Comparison of ENCODE assay signal across 22 mouse cellular contexts in genomic region chr13:28526299-28526698, GRCm38 (mm10).
DNase-seq lines count a peak whose midpoint lies in the region; ATAC-seq and TF ChIP-seq lines count a peak whose summit lies in the region.
"Had no signal": no experiment of that assay in that cellular context is flagged by ENCODE, and none has a peak within 500 bp of the region (broad histone marks: within the 10 kb centered on the region; RNA-seq: fewer than 3 reads in every experiment).

No protein-coding gene starts in this region.

- H3K4me1 ChIP-seq in kidney, embryonic 16.5 days (ENCODE audit: insufficient read depth, low read length): peaks cover 16% of the 10 kb centered on the region
- no peaks in the 10 kb centered on the region for H3K4me1 ChIP-seq in cerebellum, adult 2 months (ENCODE audit: control insufficient read depth, insufficient read depth, low read length)
- H3K4me1 ChIP-seq: heart, embryonic 12.5 days; liver, embryonic 15.5 days had no signal

- peaks cover 7% of the 10 kb centered on the region; the same call in 1 of the 2 replicates for H3K36me3 ChIP-seq in kidney, embryonic 16.5 days (ENCODE audit: insufficient read depth, low read length)
- H3K36me3 ChIP-seq: embryonic facial prominence, embryonic 15.5 days; hindbrain, embryonic 15.5 days; liver, embryonic 15.5 days had no signal

- no peak overlapping the region for H3K4me2 ChIP-seq in kidney, embryonic 16.5 days (replicated peaks; ENCODE audit: low read depth, low read length)
- H3K4me2 ChIP-seq: embryonic facial prominence, embryonic 15.5 days; heart, embryonic 12.5 days; hindbrain, embryonic 15.5 days; liver, embryonic 15.5 days had no signal

- H3K27ac ChIP-seq in kidney, embryonic 16.5 days (ENCODE audit: low read length): no peak overlapping the region
- H3K27ac ChIP-seq in cerebellum, adult 2 months (ENCODE audit: insufficient read depth, low read length): no peak overlapping the region
- H3K27ac ChIP-seq: embryonic facial prominence, embryonic 15.5 days; hindbrain, embryonic 15.5 days; liver, embryonic 15.5 days had no signal

- H3K9ac ChIP-seq in kidney, embryonic 16.5 days (replicated peaks; ENCODE audit: low read length): no peak overlapping the region
- H3K9ac ChIP-seq: embryonic facial prominence, embryonic 15.5 days; forebrain, postnatal 0 days; heart, embryonic 12.5 days; hindbrain, embryonic 15.5 days; liver, embryonic 15.5 days had no signal

- TF ChIP-seq CTCF in cerebellum, adult 2 months (IDR thresholded peaks at IDR 0.05; ENCODE audit: borderline replicate concordance, insufficient read depth, low read depth, low read length): no peak

- peak; percentile 37 to 48 for DNase-seq in adrenal gland, postnatal 36 days
- no peak for DNase-seq in adrenal gland, adult 8-10 months
- peak; percentile 8 for DNase-seq in kidney, postnatal 10 days
- peak; percentile 3 for DNase-seq in thymus, postnatal 4 days
- DNase-seq in thymus, postnatal 0 days (ENCODE audit: low spot score): no peak
- DNase-seq in cerebellum, adult 2 months: no peak
- DNase-seq in spleen, postnatal 14 days (ENCODE audit: low spot score in 2 of 2): no peak
- DNase-seq: B cell, adult 2 months; cerebellum, adult 18-20 months; cerebellum, postnatal 36 days; forebrain, postnatal 0 days; heart, postnatal 36 days; kidney, adult 2 months; layer of hippocampus, postnatal 36 days; lung, postnatal 14 days; right cerebral cortex, postnatal 4 days; thymus, postnatal 36 days had no signal

- no peak for ATAC-seq in kidney, embryonic 16.5 days (ENCODE audit: low FRiP score, low TSS enrichment)
- ATAC-seq: forebrain, postnatal 0 days had no signal

- no peak for TF ChIP-seq POLR2A in cerebellum, adult 2 months (IDR thresholded peaks at IDR 0.05; ENCODE audit: borderline replicate concordance, insufficient read depth, low read length)

- WGBS in kidney, embryonic 16.5 days: 97% methylated on average over 1 of the region's 1 CpGs
- 98% methylated on average over 1 of the region's 1 CpGs for WGBS in cerebellum, adult 2 months

- no peaks in the 10 kb centered on the region for H3K27me3 ChIP-seq in kidney, embryonic 16.5 days (ENCODE audit: insufficient read depth, low read length)
- H3K27me3 ChIP-seq in cerebellum, adult 2 months (ENCODE audit: control insufficient read depth, insufficient read depth, low read length): no peaks in the 10 kb centered on the region
- H3K27me3 ChIP-seq: embryonic facial prominence, embryonic 15.5 days; heart, embryonic 12.5 days; hindbrain, embryonic 15.5 days; liver, embryonic 15.5 days had no signal

- H3K4me3 ChIP-seq in kidney, embryonic 16.5 days (ENCODE audit: low read length): no peak overlapping the region
- H3K4me3 ChIP-seq in cerebellum, adult 2 months (replicated peaks; ENCODE audit: insufficient read depth, low read depth, low read length): no peak overlapping the region
- H3K4me3 ChIP-seq: embryonic facial prominence, embryonic 15.5 days; heart, embryonic 12.5 days; hindbrain, embryonic 15.5 days; liver, embryonic 15.5 days had no signal

- H3K9me3 ChIP-seq in kidney, embryonic 16.5 days (ENCODE audit: low read length): peaks cover 6% of the 10 kb centered on the region
- H3K9me3 ChIP-seq: embryonic facial prominence, embryonic 15.5 days; hindbrain, embryonic 15.5 days; liver, embryonic 15.5 days had no signal

Comparison
In these comparisons a context has a peak if more than half of its experiments do, and no peak if none do; other contexts are left out.
1. DNase-seq: peak in adrenal gland, postnatal 36 days (2 of 2), kidney, postnatal 10 days (single experiment) and thymus, postnatal 4 days (single experiment); none in adrenal gland, adult 8-10 months (single experiment), thymus, postnatal 0 days (single experiment), cerebellum, adult 2 months (0 of 2) and spleen, postnatal 14 days (0 of 2).